Mouse (Mus musculus) kidney, adult 2 months (tissue): ENCODE measurements around the gene Gpd2. TPM values are rescaled to one million over a fixed set of nuclear protein-coding genes. Genes with fewer than 3 reads are reported as not detected.

Source experiments
- DNase-seq: peaks from one replicate; pipeline ENCODE4 v3.0.0; 2021
- H3K27ac ChIP-seq: fragments of 200-500 bp; 2 replicates; pipeline ENCODE4 v1.5.1; 2012; ENCODE audit warnings: low read depth, low read length, control low read depth, inconsistent platforms; ENCODE audit not compliant: insufficient read depth
- H3K27me3 ChIP-seq: fragments of 200-500 bp; replicated peaks from 2 replicates; pipeline ENCODE4 v1.6.1; 2012; ENCODE audit warnings: mild to moderate bottlenecking, moderate library complexity, low read length, inconsistent platforms; ENCODE audit not compliant: control insufficient read depth, insufficient read depth
- H3K36me3 ChIP-seq: fragments of 200-500 bp; 2 replicates; pipeline ENCODE4 v1.6.1; 2012; ENCODE audit warnings: mild to moderate bottlenecking, moderate library complexity, low read length, inconsistent platforms; ENCODE audit not compliant: control insufficient read depth, insufficient read depth
- H3K4me1 ChIP-seq: fragments of 200-500 bp; 2 replicates; pipeline ENCODE4 v1.6.1; 2011; ENCODE audit warnings: low read length; ENCODE audit not compliant: control insufficient read depth, insufficient read depth
- H3K4me3 ChIP-seq: fragments of 200-500 bp; 2 replicates; pipeline ENCODE4 v1.5.1; 2011; ENCODE audit warnings: mild to moderate bottlenecking, low read depth, low read length, control low read depth; ENCODE audit not compliant: insufficient read depth
- POLR2A ChIP-seq: fragments of 200-500 bp; IDR thresholded peaks from one replicate; pipeline ENCODE4 v1.6.1; 2011; ENCODE audit warnings: low read depth, low read length, control low read depth
- WGBS: fragments of 180-500 bp; shearing (Covaris S2); methylation state at CpG from one replicate; pipeline ENCODE4 v1.1.7; 2018; 5-methylcytosine and 5-hydroxymethylcytosine counted together
- polyA plus RNA-seq: library from polyadenylated mRNA; depleted of rRNA; stranded (reverse); fragments of >200 nt; gene quantifications from 2 replicates; pipeline ENCODE4 v1.2.3, GENCODE M21; 2012; rRNA removed

Gpd2 gene
- polyA plus RNA-seq, 1 experiment, result 17.2 TPM

GRCm38 (mm10) chr2:57416711-57417110 is 179.3 kb downstream of the Gpd2 start:
- Histone ChIP-seq H3K27ac (no peak overlapping the region), H3K27me3 (no peaks in the 10 kb centered on the region), H3K36me3 (no peaks in the 10 kb centered on the region), H3K4me3 (no peak overlapping the region), H3K4me1 (no peaks in the 10 kb centered on the region)
- WGBS, result 67% methylated on average over 1 of the region's 1 CpGs
- DNase-seq, result no peak
- no peak for TF ChIP-seq POLR2A

Other genes starting within 250 kb of the Gpd2 start
- 0.33 and 1.0 TPM in 2 replicates for gene Nr4a2, start 113.6 kb upstream of the Gpd2 start, polyA plus RNA-seq